In the genomic region with DNA sequence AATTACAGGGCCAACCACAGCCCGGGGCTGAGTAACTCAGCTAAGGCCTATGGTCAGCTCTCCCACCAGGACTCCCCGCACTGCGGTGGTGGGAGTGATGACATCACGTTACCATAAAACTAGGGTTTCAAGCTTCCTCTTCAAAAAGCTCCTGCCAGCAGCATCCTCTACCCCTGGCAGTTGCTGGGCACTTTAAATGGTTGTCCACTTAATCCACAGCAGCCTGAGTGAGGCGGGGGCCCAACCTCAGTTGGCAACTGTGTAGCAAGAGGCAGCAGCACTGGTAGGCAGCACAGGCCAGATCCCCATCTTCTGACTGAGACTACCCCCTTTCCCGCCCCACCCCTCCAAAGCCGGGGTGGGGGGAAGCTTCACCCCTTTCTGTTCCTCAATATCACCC, we compare ENCODE assay signal across 22 mouse cellular contexts. TPM values are rescaled to one million over a fixed set of nuclear protein-coding genes. Genes with fewer than 3 reads are reported as not detected.
DNase-seq lines count a peak whose midpoint lies in the region; ATAC-seq and TF ChIP-seq lines count a peak whose summit lies in the region.
"Had no signal": no experiment of that assay in that cellular context is flagged by ENCODE, and none has a peak within 500 bp of the region (broad histone marks: within the 10 kb centered on the region; RNA-seq: fewer than 3 reads in every experiment).

No protein-coding gene starts in this region.

- H3K4me2 ChIP-seq in forebrain, embryonic 14.5 days (ENCODE audit: low read length), result no peak overlapping the region
- H3K4me2 ChIP-seq in midbrain, embryonic 16.5 days (ENCODE audit: low read length), result peak overlapping the region; percentile 87

- intact Hi-C loops in left cerebral cortex, adult 2 months (cut with DNase I), result loop anchor here (1.0 kb wide), 1 partner anchor 13 kb away; no protein-coding TSS in a partner anchor
- intact Hi-C loops in left cerebral cortex, postnatal 4 days (cut with DNase I), result no loop called here

- no peaks in the 10 kb centered on the region for H3K9me3 ChIP-seq in forebrain, embryonic 14.5 days (replicated peaks; ENCODE audit: control insufficient read depth, low read length)
- no peaks in the 10 kb centered on the region for H3K9me3 ChIP-seq in midbrain, embryonic 16.5 days (replicated peaks; ENCODE audit: control insufficient read depth, low read length, poor library complexity, severe bottlenecking)
- H3K9me3 ChIP-seq: liver, embryonic 12.5 days; lung, embryonic 15.5 days had no signal

- H3K4me1 ChIP-seq in forebrain, embryonic 14.5 days (ENCODE audit: control insufficient read depth, insufficient read depth, low read length), result peaks cover 12% of the 10 kb centered on the region
- H3K4me1 ChIP-seq in midbrain, embryonic 16.5 days (ENCODE audit: control insufficient read depth, insufficient read depth, low read length), result peaks cover 20% of the 10 kb centered on the region

- H3K9ac ChIP-seq in forebrain, embryonic 14.5 days (ENCODE audit: low read length), result peak overlapping the region; percentile 87; the same call in 1 of the 2 replicates
- peak overlapping the region; percentile 86; the same call in 1 of the 2 replicates for H3K9ac ChIP-seq in midbrain, embryonic 16.5 days (ENCODE audit: low read depth, low read length)
- H3K9ac ChIP-seq: liver, embryonic 12.5 days; lung, embryonic 15.5 days had no signal

- H3K27me3 ChIP-seq in forebrain, embryonic 14.5 days (replicated peaks; ENCODE audit: control insufficient read depth, insufficient read depth, low read length), result no peaks in the 10 kb centered on the region
- no peaks in the 10 kb centered on the region for H3K27me3 ChIP-seq in midbrain, embryonic 16.5 days (ENCODE audit: control insufficient read depth, insufficient read depth, low read depth, low read length)

- no peak overlapping the region for H3K4me3 ChIP-seq in left cerebral cortex, adult 2 months
- H3K4me3 ChIP-seq in forebrain, embryonic 14.5 days (ENCODE audit: low read depth, low read length), result no peak overlapping the region
- peak overlapping the region; percentile 84; the same call in 1 of the 2 replicates for H3K4me3 ChIP-seq in midbrain, embryonic 16.5 days (ENCODE audit: low read depth, low read length)
- H3K4me3 ChIP-seq: liver, embryonic 12.5 days; myocyte had no signal

- ATAC-seq in forebrain, embryonic 14.5 days, result no peak
- peak; percentile 2 for ATAC-seq in midbrain, embryonic 16.5 days
- no peak for ATAC-seq in megakaryocyte, adult 5-6 weeks (ENCODE audit: poor library complexity, severe bottlenecking)
- ATAC-seq: liver, embryonic 12.5 days had no signal

- peak; percentile 60 for DNase-seq in cerebellum, adult 9-11 months
- DNase-seq in cerebellum, postnatal 25 days, result no peak
- DNase-seq in left cerebral cortex, adult 2 months (ENCODE audit: extremely low spot score in 1 of 2, low spot score in 2 of 2), result no peak
- DNase-seq in left cerebral cortex, postnatal 4 days, result no peak
- no peak for DNase-seq in forebrain, embryonic 14.5 days (ENCODE audit: low spot score)
- no peak for DNase-seq in lung, adult 18-20 months
- DNase-seq: adrenal gland, adult 2 months; gastrocnemius, postnatal 10 days; heart, postnatal 14 days; spleen, adult 18-20 months had no signal

- peak overlapping the region; percentile 98 for H3K27ac ChIP-seq in left cerebral cortex, adult 2 months
- no peak overlapping the region for H3K27ac ChIP-seq in forebrain, embryonic 14.5 days (ENCODE audit: low read depth, low read length)
- H3K27ac ChIP-seq in midbrain, embryonic 16.5 days (ENCODE audit: low read length), result peak overlapping the region; percentile 95
- H3K27ac ChIP-seq: liver, embryonic 12.5 days; lung, embryonic 15.5 days had no signal

- WGBS in forebrain, embryonic 14.5 days, result 73% methylated on average over 7 of the region's 7 CpGs
- WGBS in midbrain, embryonic 16.5 days, result 60% methylated on average over 7 of the region's 7 CpGs

- H3K36me3 ChIP-seq in forebrain, embryonic 14.5 days (ENCODE audit: control insufficient read depth, insufficient read depth, low read length), result 0 out of 2 replicates have a peak, but pooled peaks cover 4% of the 10 kb centered on the region
- H3K36me3 ChIP-seq in midbrain, embryonic 16.5 days (ENCODE audit: control insufficient read depth, insufficient read depth, low read length), result no peaks in the 10 kb centered on the region
- H3K36me3 ChIP-seq: liver, embryonic 12.5 days; lung, embryonic 15.5 days had no signal

- no peak for TF ChIP-seq CTCF in left cerebral cortex, adult 2 months (IDR thresholded peaks at IDR 0.05)

RNA-seq across cellular contexts. Expression of a gene that starts 0.9 kb away (rescaled TPM):
- total RNA-seq in left cerebral cortex, adult 2 months (2021), result 100 to 1,000 TPM; 730 to 772 TPM
- total RNA-seq in left cerebral cortex, postnatal 4 days (2021), result 100 to 1,000 TPM; 715 to 768 TPM
- polyA plus RNA-seq in forebrain, embryonic 14.5 days (2014; fragmentation: Nextera tagmentation; extraction: Ambion mirVana), result 182 and 247 TPM in 2 replicates
- 514 and 519 TPM in 2 replicates for polyA plus RNA-seq in midbrain, embryonic 16.5 days (2015; fragmentation: Nextera tagmentation; extraction: Ambion mirVana)
- total RNA-seq in megakaryocyte, adult 5-6 weeks (2015), result not detected in 2 replicates
- total RNA-seq in megakaryocyte, adult 5-6 weeks (2017), result not detected in 2 replicates

RNA-seq across cellular contexts. Expression of a gene that starts 32.3 kb away (rescaled TPM):
- not detected for total RNA-seq in left cerebral cortex, adult 2 months (2021)
- total RNA-seq in left cerebral cortex, postnatal 4 days (2021), result not detected
- polyA plus RNA-seq in forebrain, embryonic 14.5 days (2014; fragmentation: Nextera tagmentation; extraction: Ambion mirVana), result not detected in 2 replicates
- polyA plus RNA-seq in midbrain, embryonic 16.5 days (2015; fragmentation: Nextera tagmentation; extraction: Ambion mirVana), result not detected in 2 replicates
- total RNA-seq in megakaryocyte, adult 5-6 weeks (2015), result not detected in 2 replicates
- total RNA-seq in megakaryocyte, adult 5-6 weeks (2017), result not detected in 2 replicates
- total RNA-seq: heart, postnatal 14 days; left cerebral cortex, adult 18-20 months; megakaryocyte progenitor cell, adult 5-6 weeks had no signal
- polyA plus RNA-seq: heart, embryonic 11.5 days; intestine, embryonic 14.5 days; kidney, embryonic 16.5 days; limb, embryonic 11.5 days; lung, embryonic 15.5 days; myocyte; stomach, embryonic 14.5 days had no signal

RNA-seq across cellular contexts. Expression of a gene that starts 58.0 kb away (rescaled TPM):
- total RNA-seq in left cerebral cortex, adult 2 months (2021), result not detected
- not detected for total RNA-seq in left cerebral cortex, postnatal 4 days (2021)
- polyA plus RNA-seq in forebrain, embryonic 14.5 days (2014; fragmentation: Nextera tagmentation; extraction: Ambion mirVana), result 0.10 and 0.19 TPM in 2 replicates
- 0.11 TPM in 1 of 2 replicates, not detected in the other for polyA plus RNA-seq in midbrain, embryonic 16.5 days (2015; fragmentation: Nextera tagmentation; extraction: Ambion mirVana)
- not detected in 2 replicates for total RNA-seq in megakaryocyte, adult 5-6 weeks (2015)
- total RNA-seq in megakaryocyte, adult 5-6 weeks (2017), result not detected in 2 replicates
- total RNA-seq: adrenal gland, adult 2 months; gastrocnemius, postnatal 10 days; heart, postnatal 14 days; left cerebral cortex, adult 18-20 months; megakaryocyte progenitor cell, adult 5-6 weeks had no signal
- polyA plus RNA-seq: adrenal gland, adult 2 months; liver, embryonic 12.5 days had no signal

Comparison
In these comparisons a context has a peak if more than half of its experiments do, and no peak if none do; other contexts are left out.
1. RNA of a gene that starts 0.9 kb away (total RNA-seq): 730 to 772 TPM in left cerebral cortex, adult 2 months and 715 to 768 TPM in left cerebral cortex, postnatal 4 days; not detected in megakaryocyte, adult 5-6 weeks; every median in the first group is over 100 times any median in the second.